In the genomic region with DNA sequence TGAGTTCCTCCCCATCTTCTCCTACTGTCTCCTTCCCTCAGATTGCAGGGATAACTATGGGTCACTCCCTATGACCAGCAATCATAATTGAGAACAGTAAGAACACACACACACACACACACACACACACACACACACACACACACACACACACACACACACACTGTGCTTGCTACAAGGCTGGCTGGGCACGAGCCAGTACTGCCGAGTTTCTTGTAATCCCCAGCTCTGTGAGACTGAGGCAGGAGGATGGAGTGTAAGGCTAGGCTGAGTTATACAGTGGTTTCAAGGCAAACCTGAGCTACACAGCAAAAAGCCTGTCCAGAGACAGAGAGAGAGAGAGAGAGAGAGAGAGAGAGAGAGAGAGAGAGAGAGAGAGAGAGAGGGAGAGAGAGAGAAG, we compare ENCODE assay signal across 11 mouse cellular contexts. TPM values are rescaled to one million over a fixed set of nuclear protein-coding genes. Genes with fewer than 3 reads are reported as not detected.
"Had no signal": no experiment of that assay in that cellular context is flagged by ENCODE, and none has a peak within 500 bp of the region (broad histone marks: within the 10 kb centered on the region; RNA-seq: fewer than 3 reads in every experiment).

No protein-coding gene starts in this region.

- ATAC-seq: intestine, embryonic 16.5 days; liver, embryonic 12.5 days had no signal

- DNase-seq: left cerebral cortex, postnatal 4 days; midbrain, embryonic 14.5 days; right cerebral cortex, adult 18-20 months; right cerebral cortex, postnatal 25 days; thymus, postnatal 4 days had no signal

- H3K9me3 ChIP-seq: kidney, embryonic 15.5 days; liver, embryonic 12.5 days; neural tube, embryonic 15.5 days had no signal

- H3K27ac ChIP-seq: kidney, embryonic 15.5 days; liver, embryonic 12.5 days; neural tube, embryonic 15.5 days had no signal

- H3K36me3 ChIP-seq: kidney, embryonic 15.5 days; liver, embryonic 12.5 days; neural tube, embryonic 15.5 days had no signal

- H3K4me1 ChIP-seq: liver, embryonic 12.5 days had no signal

- H3K4me2 ChIP-seq: liver, embryonic 12.5 days; neural tube, embryonic 15.5 days had no signal

- H3K4me3 ChIP-seq: kidney, embryonic 15.5 days; liver, embryonic 12.5 days; myocyte; neural tube, embryonic 15.5 days had no signal

- H3K9ac ChIP-seq: kidney, embryonic 15.5 days; liver, embryonic 12.5 days; neural tube, embryonic 15.5 days had no signal

RNA-seq across cellular contexts. Expression of gene Sec14l5, which starts 16.7 kb away (rescaled TPM):
- polyA plus RNA-seq: intestine, embryonic 16.5 days; large intestine, adult 2 months; liver, embryonic 12.5 days had no signal
